14 mouse cellular contexts compared by ENCODE assay signal in genomic region chr16:81651550-81651949, GRCm38 (mm10).
DNase-seq lines count a peak whose midpoint lies in the region; ATAC-seq and TF ChIP-seq lines count a peak whose summit lies in the region.
"Had no signal": no experiment of that assay in that cellular context is flagged by ENCODE, and none has a peak within 500 bp of the region (broad histone marks: within the 10 kb centered on the region; RNA-seq: fewer than 3 reads in every experiment).

No protein-coding gene starts in this region.

- H3K9me3 ChIP-seq in forebrain, embryonic 14.5 days (replicated peaks; ENCODE audit: control insufficient read depth, low read length), result no peaks in the 10 kb centered on the region
- no peaks in the 10 kb centered on the region for H3K9me3 ChIP-seq in forebrain, embryonic 12.5 days
- H3K9me3 ChIP-seq in midbrain, postnatal 0 days (ENCODE audit: low read length), result no peaks in the 10 kb centered on the region; the same call in 1 of the 2 replicates
- H3K9me3 ChIP-seq in midbrain, embryonic 16.5 days (replicated peaks; ENCODE audit: control insufficient read depth, low read length, poor library complexity, severe bottlenecking), result no peaks in the 10 kb centered on the region
- H3K9me3 ChIP-seq: embryonic facial prominence, embryonic 12.5 days; heart, embryonic 13.5 days; limb, embryonic 15.5 days had no signal

- no peak overlapping the region for H3K4me2 ChIP-seq in forebrain, embryonic 14.5 days (ENCODE audit: low read length)
- no peak overlapping the region for H3K4me2 ChIP-seq in forebrain, embryonic 12.5 days
- H3K4me2 ChIP-seq in midbrain, postnatal 0 days (ENCODE audit: low read depth, low read length, poor library complexity, severe bottlenecking), result no peak overlapping the region
- no peak overlapping the region for H3K4me2 ChIP-seq in midbrain, embryonic 16.5 days (ENCODE audit: low read length)
- H3K4me2 ChIP-seq: embryonic facial prominence, embryonic 12.5 days; heart, embryonic 13.5 days; limb, embryonic 15.5 days had no signal

- DNase-seq in adrenal gland, adult 2 months, result peak; percentile 5
- no peak for DNase-seq in adrenal gland, adult 8-10 months
- DNase-seq in forebrain, embryonic 14.5 days (ENCODE audit: low spot score), result peak; percentile 63
- DNase-seq in midbrain, postnatal 0 days (ENCODE audit: low spot score), result peak; percentile 70
- peak; percentile 58 for DNase-seq in retina, postnatal 1 day
- no peak for DNase-seq in right cerebral cortex, adult 18-20 months
- DNase-seq: gastrocnemius, postnatal 36 days; kidney, adult 8-10 months; lung, adult 18-20 months had no signal

- no peak overlapping the region for H3K4me3 ChIP-seq in forebrain, embryonic 14.5 days (ENCODE audit: low read depth, low read length)
- H3K4me3 ChIP-seq in forebrain, embryonic 12.5 days (replicated peaks), result no peak overlapping the region
- no peak overlapping the region for H3K4me3 ChIP-seq in midbrain, postnatal 0 days (ENCODE audit: low read depth, low read length)
- H3K4me3 ChIP-seq in midbrain, embryonic 16.5 days (ENCODE audit: low read depth, low read length), result no peak overlapping the region
- H3K4me3 ChIP-seq: embryonic facial prominence, embryonic 12.5 days; heart, embryonic 13.5 days; limb, embryonic 15.5 days had no signal

- H3K27ac ChIP-seq in forebrain, embryonic 14.5 days (ENCODE audit: low read depth, low read length), result no peak overlapping the region
- H3K27ac ChIP-seq in forebrain, embryonic 12.5 days, result no peak overlapping the region
- H3K27ac ChIP-seq in midbrain, postnatal 0 days (ENCODE audit: low read depth, low read length), result no peak overlapping the region
- no peak overlapping the region for H3K27ac ChIP-seq in midbrain, embryonic 16.5 days (ENCODE audit: low read length)
- H3K27ac ChIP-seq: embryonic facial prominence, embryonic 12.5 days; heart, embryonic 13.5 days; limb, embryonic 15.5 days had no signal

- no peak overlapping the region for H3K9ac ChIP-seq in forebrain, embryonic 14.5 days (ENCODE audit: low read length)
- H3K9ac ChIP-seq in forebrain, embryonic 12.5 days, result no peak overlapping the region
- no peak overlapping the region for H3K9ac ChIP-seq in midbrain, postnatal 0 days (replicated peaks; ENCODE audit: low read length, poor library complexity, severe bottlenecking)
- H3K9ac ChIP-seq in midbrain, embryonic 16.5 days (ENCODE audit: low read depth, low read length), result no peak overlapping the region
- H3K9ac ChIP-seq: embryonic facial prominence, embryonic 12.5 days; heart, embryonic 13.5 days; limb, embryonic 15.5 days had no signal

- H3K36me3 ChIP-seq in forebrain, embryonic 14.5 days (ENCODE audit: control insufficient read depth, insufficient read depth, low read length), result no peaks in the 10 kb centered on the region
- H3K36me3 ChIP-seq in forebrain, embryonic 12.5 days (replicated peaks), result no peaks in the 10 kb centered on the region
- H3K36me3 ChIP-seq in midbrain, postnatal 0 days (ENCODE audit: insufficient read depth, low read length), result no peaks in the 10 kb centered on the region
- H3K36me3 ChIP-seq in midbrain, embryonic 16.5 days (ENCODE audit: control insufficient read depth, insufficient read depth, low read length), result no peaks in the 10 kb centered on the region
- H3K36me3 ChIP-seq: embryonic facial prominence, embryonic 12.5 days; heart, embryonic 13.5 days; limb, embryonic 15.5 days had no signal

- no peak for TF ChIP-seq CTCF in midbrain, postnatal 0 days (IDR thresholded peaks at IDR 0.05)

- WGBS in forebrain, embryonic 14.5 days, result 0% methylated on average over 1 of the region's 1 CpGs
- 36% methylated on average over 1 of the region's 1 CpGs for WGBS in forebrain, embryonic 12.5 days
- 17% methylated on average over 1 of the region's 1 CpGs for WGBS in midbrain, postnatal 0 days
- 31% methylated on average over 1 of the region's 1 CpGs for WGBS in midbrain, embryonic 16.5 days

- H3K27me3 ChIP-seq in forebrain, embryonic 14.5 days (replicated peaks; ENCODE audit: control insufficient read depth, insufficient read depth, low read length), result no peaks in the 10 kb centered on the region
- H3K27me3 ChIP-seq in forebrain, embryonic 12.5 days, result no peaks in the 10 kb centered on the region
- H3K27me3 ChIP-seq in midbrain, postnatal 0 days (ENCODE audit: insufficient read depth, low read length), result no peaks in the 10 kb centered on the region
- H3K27me3 ChIP-seq in midbrain, embryonic 16.5 days (ENCODE audit: control insufficient read depth, insufficient read depth, low read depth, low read length), result no peaks in the 10 kb centered on the region
- H3K27me3 ChIP-seq: embryonic facial prominence, embryonic 12.5 days; heart, embryonic 13.5 days; limb, embryonic 15.5 days had no signal

- peak; percentile 71 for ATAC-seq in forebrain, embryonic 14.5 days
- no peak for ATAC-seq in forebrain, embryonic 12.5 days (ENCODE audit: low FRiP score)
- ATAC-seq in midbrain, postnatal 0 days (ENCODE audit: low FRiP score), result no peak
- no peak for ATAC-seq in midbrain, embryonic 16.5 days

- no peaks in the 10 kb centered on the region for H3K4me1 ChIP-seq in forebrain, embryonic 14.5 days (ENCODE audit: control insufficient read depth, insufficient read depth, low read length)
- H3K4me1 ChIP-seq in forebrain, embryonic 12.5 days, result no peaks in the 10 kb centered on the region
- H3K4me1 ChIP-seq in midbrain, postnatal 0 days (ENCODE audit: insufficient read depth, low read length), result no peaks in the 10 kb centered on the region
- no peaks in the 10 kb centered on the region for H3K4me1 ChIP-seq in midbrain, embryonic 16.5 days (ENCODE audit: control insufficient read depth, insufficient read depth, low read length)
- H3K4me1 ChIP-seq: embryonic facial prominence, embryonic 12.5 days; heart, embryonic 13.5 days; limb, embryonic 15.5 days had no signal

Comparison
In these comparisons a context has a peak if more than half of its experiments do, and no peak if none do; other contexts are left out.
1. DNase-seq: peak in adrenal gland, adult 2 months (single experiment), forebrain, embryonic 14.5 days (single experiment), midbrain, postnatal 0 days (single experiment) and retina, postnatal 1 day (single experiment); none in adrenal gland, adult 8-10 months (single experiment) and right cerebral cortex, adult 18-20 months (single experiment).